Mouse (Mus musculus): ENCODE measurements at regions not wholly inside any gene's neighbourhood (a gene's known extent, or its start where the extent isn't known, plus 50 kb on each side); places are given as distances from the start of the nearest gene placed in this dataset.

GRCm38 (mm10) chr15:85674191-85674984 is 60.4 kb upstream of the Ppara start:
- no peak for DNase-seq (ENCODE audit: low spot score)

- no peak for DNase-seq (ENCODE audit: low spot score)
These were observed 59.7 kb upstream of the Ppara start for GRCm38 (mm10) chr15:85675126-85675525.

- DNase-seq (ENCODE audit: low spot score): no peak
These were observed 59.0 kb upstream of the Ppara start for GRCm38 (mm10) chr15:85675736-85676135.

GRCm38 (mm10) chr15:85676156-85676555 is 58.6 kb upstream of the Ppara start:
- DNase-seq (ENCODE audit: low spot score): no peak

- DNase-seq (ENCODE audit: low spot score): no peak
These were observed 57.9 kb upstream of the Ppara start for GRCm38 (mm10) chr15:85676871-85677270.

GRCm38 (mm10) chr15:85677381-85677780 is 57.4 kb upstream of the Ppara start:
- DNase-seq (ENCODE audit: low spot score): no peak

- DNase-seq (ENCODE audit: low spot score): no peak
These were observed 56.9 kb upstream of the Ppara start for GRCm38 (mm10) chr15:85677855-85678254.

GRCm38 (mm10) chr15:85678351-85678895 is 56.4 kb upstream of the Ppara start:
- DNase-seq (ENCODE audit: low spot score): no peak

GRCm38 (mm10) chr15:85678981-85679708 is 55.6 kb upstream of the Ppara start:
- no peak for DNase-seq (ENCODE audit: low spot score)

GRCm38 (mm10) chr15:85679864-85680428 is 54.8 kb upstream of the Ppara start:
- no peak for DNase-seq (ENCODE audit: low spot score)

- no peak for DNase-seq (ENCODE audit: low spot score)
These were observed 54.1 kb upstream of the Ppara start for GRCm38 (mm10) chr15:85680460-85681224.

- DNase-seq (ENCODE audit: low spot score): no peak
These were observed 52.7 kb upstream of the Ppara start for GRCm38 (mm10) chr15:85682116-85682515.

GRCm38 (mm10) chr15:85682780-85683179 is 52.0 kb upstream of the Ppara start:
- DNase-seq (ENCODE audit: low spot score): no peak

- DNase-seq (ENCODE audit: low spot score): no peak
These were observed 51.5 kb upstream of the Ppara start for GRCm38 (mm10) chr15:85683271-85683670.

- no peak for DNase-seq (ENCODE audit: low spot score)
These were observed 51.1 kb upstream of the Ppara start for GRCm38 (mm10) chr15:85683716-85684115.

- DNase-seq (ENCODE audit: low spot score): no peak
These were observed 50.5 kb upstream of the Ppara start for GRCm38 (mm10) chr15:85684164-85684708.

GRCm38 (mm10) chr15:85684875-85685274 is 49.9 kb upstream of the Ppara start:
- DNase-seq (ENCODE audit: low spot score): no peak
